Mouse (Mus musculus): ENCODE results near the gene Rab11fip3. TPM values are rescaled to one million over a fixed set of nuclear protein-coding genes. Genes with fewer than 3 reads are reported as not detected.

Rab11fip3 gene
- polyA plus RNA-seq, 1 experiment from 2014 or later, result 29.5 TPM

GRCm38 (mm10) chr17:25956631-25957030 lies 112.7 kb downstream of the Rab11fip3 start:
- 73% methylated on average over 7 of the region's 7 CpGs for WGBS
- H3K27ac ChIP-seq, result no peak overlapping the region

GRCm38 (mm10) chr17:25956201-25956600 lies 113.2 kb downstream of the Rab11fip3 start:
- no peak for ATAC-seq (ENCODE audit: low FRiP score)
- Histone ChIP-seq H3K4me2 (no peak overlapping the region), H3K27me3 (peaks cover 34% of the 10 kb centered on the region), H3K9ac (0 out of 2 replicates have a peak overlapping the region, but pooled peaks have one; percentile 24), H3K4me1 (replicated peaks) (peaks cover 27% of the 10 kb centered on the region), H3K27ac (no peak overlapping the region), H3K36me3 (peaks cover 34% of the 10 kb centered on the region), H3K9me3 (no peaks in the 10 kb centered on the region), H3K4me3 (no peak overlapping the region)
- WGBS, result 77% methylated on average over 7 of the region's 7 CpGs

More at GRCm38 (mm10) chr17:25956631-25957030, 112.7 kb downstream of the Rab11fip3 start:
- Histone ChIP-seq H3K27me3 (peaks cover 30% of the 10 kb centered on the region), H3K9me3 (no peaks in the 10 kb centered on the region), H3K4me3 (no peak overlapping the region), H3K4me1 (replicated peaks) (peaks cover 23% of the 10 kb centered on the region), H3K36me3 (peaks cover 39% of the 10 kb centered on the region), H3K4me2 (no peak overlapping the region), H3K9ac (0 out of 2 replicates have a peak overlapping the region, but pooled peaks have one; percentile 24)
- no peak for ATAC-seq (ENCODE audit: low FRiP score)

- Histone ChIP-seq H3K4me2 (no peak overlapping the region), H3K4me1 (replicated peaks) (peaks cover 30% of the 10 kb centered on the region), H3K27ac (no peak overlapping the region), H3K27me3 (peaks cover 39% of the 10 kb centered on the region), H3K4me3 (no peak overlapping the region), H3K9me3 (no peaks in the 10 kb centered on the region), H3K36me3 (peaks cover 33% of the 10 kb centered on the region), H3K9ac (no peak overlapping the region)
- ATAC-seq (ENCODE audit: low FRiP score), result no peak
- WGBS, result 77% methylated on average over 3 of the region's 3 CpGs
Measured at GRCm38 (mm10) chr17:25955736-25956135, 113.6 kb downstream of the Rab11fip3 start.

- no peak overlapping the region for H3K4me2 ChIP-seq
- WGBS, result 85% methylated on average over 2 of the region's 2 CpGs
- ATAC-seq (ENCODE audit: low FRiP score), result no peak
Measured at GRCm38 (mm10) chr17:25954671-25955070, 114.7 kb downstream of the Rab11fip3 start.

GRCm38 (mm10) chr17:25953161-25953560 lies 116.2 kb downstream of the Rab11fip3 start:
- Histone ChIP-seq H3K4me2 (no peak overlapping the region), H3K9ac (no peak overlapping the region), H3K4me3 (no peak overlapping the region), H3K27me3 (peaks cover 52% of the 10 kb centered on the region), H3K9me3 (no peaks in the 10 kb centered on the region), H3K36me3 (peaks cover 8% of the 10 kb centered on the region), H3K4me1 (replicated peaks) (peaks cover 30% of the 10 kb centered on the region), H3K27ac (no peak overlapping the region)
- ATAC-seq (ENCODE audit: low FRiP score), result no peak
- WGBS, result 82% methylated on average over 5 of the region's 5 CpGs

More at GRCm38 (mm10) chr17:25954671-25955070, 114.7 kb downstream of the Rab11fip3 start:
- Histone ChIP-seq H3K9ac (no peak overlapping the region), H3K27ac (no peak overlapping the region), H3K36me3 (peaks cover 22% of the 10 kb centered on the region), H3K27me3 (peaks cover 49% of the 10 kb centered on the region), H3K9me3 (no peaks in the 10 kb centered on the region), H3K4me3 (no peak overlapping the region), H3K4me1 (replicated peaks) (peaks cover 30% of the 10 kb centered on the region)

GRCm38 (mm10) chr17:25951803-25952623 lies 117.3 kb downstream of the Rab11fip3 start, which contains the start of gene A930017K11Rik:
Gene A930017K11Rik, minus strand, starts transcription at chr17:25952565.
- Histone ChIP-seq H3K4me2 (peak within 1 kb of the TSS; percentile 56), H3K27ac (no peak within 1 kb of the TSS), H3K4me1 (replicated peaks) (peaks cover 23% of the 10 kb centered on the region), H3K36me3 (no peaks in the 10 kb centered on the region), H3K9ac (peak within 1 kb of the TSS; percentile 53; the same call in 1 of the 2 replicates), H3K9me3 (no peaks in the 10 kb centered on the region), H3K4me3 (peak within 1 kb of the TSS; percentile 36), H3K27me3 (peaks cover 52% of the 10 kb centered on the region)
- ATAC-seq (ENCODE audit: low FRiP score), result no peak
- WGBS, result 1% methylated on average over 58 of the region's 58 CpGs

- under 1% methylated on average over 33 of the region's 33 CpGs for WGBS
- no peak for ATAC-seq (ENCODE audit: low FRiP score)
- peaks cover 21% of the 10 kb centered on the region for H3K4me1 ChIP-seq (replicated peaks)
- peak overlapping the region; percentile 56 for H3K4me2 ChIP-seq
- H3K9me3 ChIP-seq, result no peaks in the 10 kb centered on the region
- H3K36me3 ChIP-seq, result no peaks in the 10 kb centered on the region
- no peak overlapping the region for H3K27ac ChIP-seq
- H3K9ac ChIP-seq, result 0 out of 2 replicates have a peak overlapping the region, but pooled peaks have one; percentile 53
- H3K27me3 ChIP-seq, result peaks cover 52% of the 10 kb centered on the region
- peak overlapping the region; percentile 36 for H3K4me3 ChIP-seq
Measured at GRCm38 (mm10) chr17:25951225-25951802, 118.0 kb downstream of the Rab11fip3 start.

GRCm38 (mm10) chr17:25950706-25951105 lies 118.6 kb downstream of the Rab11fip3 start:
- peaks cover 15% of the 10 kb centered on the region for H3K4me1 ChIP-seq (replicated peaks)
- 7% methylated on average over 3 of the region's 3 CpGs for WGBS
- ATAC-seq (ENCODE audit: low FRiP score), result no peak
- 0 out of 2 replicates have a peak overlapping the region, but pooled peaks have one; percentile 56 for H3K4me2 ChIP-seq
- no peak overlapping the region for H3K27ac ChIP-seq
- H3K9me3 ChIP-seq, result no peaks in the 10 kb centered on the region
- no peaks in the 10 kb centered on the region for H3K36me3 ChIP-seq
- no peak overlapping the region for H3K4me3 ChIP-seq
- peaks cover 54% of the 10 kb centered on the region for H3K27me3 ChIP-seq
- no peak overlapping the region for H3K9ac ChIP-seq

- Histone ChIP-seq H3K9ac (no peak overlapping the region), H3K9me3 (no peaks in the 10 kb centered on the region), H3K4me3 (no peak overlapping the region), H3K27me3 (peaks cover 56% of the 10 kb centered on the region), H3K27ac (no peak overlapping the region), H3K36me3 (no peaks in the 10 kb centered on the region), H3K4me1 (replicated peaks) (peaks cover 15% of the 10 kb centered on the region), H3K4me2 (no peak overlapping the region)
- WGBS, result 70% methylated on average over 5 of the region's 5 CpGs
- ATAC-seq (ENCODE audit: low FRiP score), result no peak
Measured at GRCm38 (mm10) chr17:25949981-25950380, 119.4 kb downstream of the Rab11fip3 start.

- WGBS, result 75% methylated on average over 8 of the region's 8 CpGs
- Histone ChIP-seq H3K4me3 (no peak overlapping the region), H3K9me3 (no peaks in the 10 kb centered on the region), H3K9ac (no peak overlapping the region), H3K27ac (no peak overlapping the region), H3K27me3 (peaks cover 40% of the 10 kb centered on the region), H3K4me1 (replicated peaks) (peaks cover 15% of the 10 kb centered on the region), H3K4me2 (no peak overlapping the region), H3K36me3 (no peaks in the 10 kb centered on the region)
- no peak for ATAC-seq (ENCODE audit: low FRiP score)
Measured at GRCm38 (mm10) chr17:25948051-25948450, 121.3 kb downstream of the Rab11fip3 start.

- H3K9me3 ChIP-seq, result no peaks in the 10 kb centered on the region
Measured at GRCm38 (mm10) chr17:25947576-25947975, 121.8 kb downstream of the Rab11fip3 start.

GRCm38 (mm10) chr17:25946891-25947290 lies 122.5 kb downstream of the Rab11fip3 start:
- Histone ChIP-seq H3K27ac (no peak overlapping the region), H3K27me3 (peaks cover 28% of the 10 kb centered on the region), H3K4me1 (replicated peaks) (peaks cover 18% of the 10 kb centered on the region), H3K9me3 (no peaks in the 10 kb centered on the region), H3K4me3 (no peak overlapping the region), H3K4me2 (no peak overlapping the region), H3K9ac (no peak overlapping the region), H3K36me3 (no peaks in the 10 kb centered on the region)
- 91% methylated on average over 8 of the region's 8 CpGs for WGBS
- ATAC-seq (ENCODE audit: low FRiP score), result no peak

More at GRCm38 (mm10) chr17:25947576-25947975, 121.8 kb downstream of the Rab11fip3 start:
- peaks cover 35% of the 10 kb centered on the region for H3K27me3 ChIP-seq
- H3K27ac ChIP-seq, result no peak overlapping the region
- ATAC-seq (ENCODE audit: low FRiP score), result no peak
- WGBS, result 92% methylated on average over 4 of the region's 4 CpGs
- H3K4me1 ChIP-seq (replicated peaks), result peaks cover 17% of the 10 kb centered on the region
- H3K9ac ChIP-seq, result no peak overlapping the region
- H3K4me3 ChIP-seq, result no peak overlapping the region
- H3K4me2 ChIP-seq, result no peak overlapping the region
- no peaks in the 10 kb centered on the region for H3K36me3 ChIP-seq

All from hindbrain, embryonic 13.5 days (tissue).